Mouse (Mus musculus) lung, postnatal 36 days (tissue): ENCODE results near the gene Lsm14a.
A peak's percentile ranks its signal among the peaks of the same experiment; 100 is the strongest.

Experiments used
- DNase-seq: peaks from one replicate; pipeline ENCODE4 v3.0.0; 2022; ENCODE audit warnings: mixed read lengths

Gene Lsm14a

DNA sequence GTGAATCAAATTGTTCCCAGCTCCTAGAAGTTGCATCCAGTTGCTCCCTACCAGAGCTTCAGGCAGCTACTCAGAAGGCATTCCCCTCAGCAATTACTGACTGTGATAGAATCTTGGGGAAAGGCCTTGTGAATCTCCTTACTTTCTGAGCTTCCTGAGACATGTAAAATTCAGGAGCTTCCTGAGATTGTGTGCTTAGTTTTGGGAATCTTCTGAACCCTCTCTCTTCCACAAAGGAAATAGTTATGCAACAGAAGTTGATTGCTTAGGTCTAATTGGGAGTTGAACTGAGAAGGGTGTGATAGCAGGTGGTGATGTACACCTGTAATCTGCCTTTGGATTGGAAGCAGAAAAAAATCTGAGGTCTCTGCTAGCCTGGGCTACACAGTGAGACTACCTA lies at the start of gene Lsm14a:
TSS of gene Lsm14a (minus strand) at position 101 of the 400 bp plus-strand sequence.
- no peak for DNase-seq

DNA sequence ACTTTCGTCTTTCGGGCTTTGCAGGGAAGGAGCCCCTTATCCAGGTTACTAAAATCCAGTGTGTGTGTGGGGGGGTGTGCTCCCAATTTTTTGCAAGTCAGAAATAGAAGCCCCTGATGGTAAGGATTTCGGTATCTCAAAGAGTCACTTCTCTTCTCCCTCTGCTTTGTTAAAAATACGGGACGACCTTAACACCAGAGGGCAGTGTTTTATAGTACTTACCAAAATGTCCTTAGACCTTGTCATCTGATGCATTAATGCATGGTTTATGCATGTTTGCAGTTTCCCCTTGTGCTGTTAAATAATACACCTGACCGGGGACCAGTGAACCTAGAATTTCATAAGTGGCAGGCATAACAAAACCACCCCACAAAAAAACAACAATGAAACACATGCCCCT lies 45.8 kb upstream of the Lsm14a start:
- DNase-seq: peak; percentile 50

DNA sequence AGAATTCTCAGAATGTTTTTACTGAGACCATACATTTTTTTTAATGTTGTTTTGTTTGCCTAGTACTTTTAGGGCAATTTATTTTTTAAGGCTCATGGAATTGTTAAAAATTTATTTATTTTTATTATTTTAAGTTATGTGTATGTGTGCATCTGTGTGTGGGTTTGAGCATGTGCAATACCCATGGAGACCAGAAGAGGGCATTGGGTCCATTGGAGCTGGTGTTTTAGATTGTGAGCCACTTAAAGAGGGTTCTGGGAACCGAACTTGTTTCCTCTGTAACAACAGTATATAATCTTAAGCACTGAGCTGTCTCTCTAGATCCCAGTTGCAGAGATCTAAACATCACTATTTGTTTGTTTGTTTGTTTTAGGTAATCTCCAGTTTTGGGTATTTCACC lies 40.5 kb upstream of the Lsm14a start:
- DNase-seq: no peak

DNA sequence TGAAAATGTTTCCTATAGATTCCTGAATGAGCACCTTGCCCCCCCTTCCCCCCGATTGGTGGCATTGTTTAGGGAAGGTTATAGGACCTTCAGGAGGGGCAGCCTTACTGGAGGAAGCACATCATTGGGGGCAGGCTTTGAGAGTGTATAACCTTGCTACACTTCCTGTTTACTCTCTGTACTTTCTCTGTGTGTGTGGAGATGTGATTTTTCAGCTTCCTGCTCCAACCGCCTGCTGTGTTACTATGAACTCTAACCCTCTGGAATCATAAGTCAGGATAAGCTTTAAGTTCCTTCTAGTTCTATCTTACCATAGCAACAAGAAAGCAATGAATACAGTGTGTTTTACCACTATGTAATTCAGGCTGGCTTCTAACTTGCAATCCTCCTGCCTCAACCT lies 28.1 kb upstream of the Lsm14a start:
- DNase-seq: no peak

DNA sequence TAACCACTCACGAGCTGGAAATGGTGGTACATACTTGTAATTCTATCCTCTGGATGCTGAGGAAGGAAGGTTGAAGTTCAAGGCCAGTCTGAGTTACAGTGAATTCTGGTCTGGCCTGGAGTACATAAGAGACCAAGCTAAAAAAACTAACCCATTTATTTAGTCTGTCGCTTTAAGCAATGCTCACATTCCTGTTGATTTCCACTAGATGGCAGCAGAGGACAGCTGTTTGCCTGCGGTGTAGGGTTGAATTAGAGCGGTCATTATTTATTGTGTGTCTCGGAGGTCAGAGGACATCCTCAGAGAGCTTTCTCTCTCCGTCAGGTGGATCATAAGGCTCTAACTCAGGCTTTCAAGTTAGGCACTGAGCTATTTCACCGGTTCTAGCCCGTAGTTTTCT lies 14.4 kb upstream of the Lsm14a start:
- DNase-seq: peak; percentile 50

DNA sequence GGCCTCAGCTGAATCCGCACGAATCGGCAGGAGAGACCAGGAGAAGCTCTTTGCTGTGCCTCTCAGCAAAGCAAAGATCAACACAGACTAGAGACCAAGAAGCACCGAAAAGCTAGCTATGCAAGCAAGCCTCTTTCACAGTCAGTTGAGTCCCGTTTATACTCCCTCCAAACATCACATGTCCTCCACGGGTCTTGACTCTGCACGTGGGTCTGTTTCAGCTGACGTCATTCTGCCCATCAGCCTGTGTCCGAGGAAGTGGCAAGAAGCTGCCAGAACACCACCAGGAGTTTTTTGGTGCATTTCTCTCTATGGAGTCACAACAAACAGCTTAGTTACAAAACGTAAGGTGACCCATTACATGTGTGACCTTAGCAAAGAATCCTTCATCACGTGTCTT lies 10.8 kb upstream of the Lsm14a start:
- DNase-seq: no peak

DNA sequence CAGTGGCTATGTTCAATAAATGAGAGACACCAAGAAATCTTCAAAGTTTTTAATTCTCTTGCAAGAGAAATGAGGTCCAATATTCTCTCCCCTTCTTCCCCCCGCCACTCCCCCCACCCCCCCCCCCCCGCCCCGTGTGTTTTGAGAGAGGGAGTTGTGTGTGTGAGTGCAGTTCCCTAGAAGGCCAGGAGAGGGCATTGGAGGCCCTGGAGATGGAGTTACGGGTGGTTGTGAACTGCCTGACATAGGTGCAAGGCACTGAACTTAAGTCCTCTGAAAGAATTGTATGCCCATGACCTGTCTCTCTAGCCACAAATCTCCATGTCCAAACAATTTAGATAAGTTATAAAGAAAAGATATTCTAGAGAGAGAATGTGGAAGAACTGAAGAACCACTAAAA lies 7.0 kb upstream of the Lsm14a start:
- no peak for DNase-seq

DNA sequence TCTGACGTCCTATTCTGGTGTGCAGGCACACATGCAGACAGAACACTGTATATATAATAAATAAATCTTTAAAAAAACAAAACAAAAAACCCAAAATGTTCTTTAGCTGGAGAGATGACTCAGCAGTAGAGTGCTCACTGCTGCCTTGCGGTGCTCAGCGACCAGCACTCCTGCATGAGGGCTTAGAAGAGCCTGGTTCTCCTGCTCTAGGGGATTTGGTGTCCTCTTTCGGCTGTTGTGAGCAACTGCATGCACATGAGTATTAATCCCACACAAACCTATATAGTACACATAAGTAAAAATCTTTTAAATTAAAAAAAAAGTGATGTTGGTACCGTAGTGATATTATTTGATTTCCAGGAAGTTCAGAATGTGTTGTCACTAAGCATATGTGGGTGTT lies 5.7 kb upstream of the Lsm14a start:
- no peak for DNase-seq

DNA sequence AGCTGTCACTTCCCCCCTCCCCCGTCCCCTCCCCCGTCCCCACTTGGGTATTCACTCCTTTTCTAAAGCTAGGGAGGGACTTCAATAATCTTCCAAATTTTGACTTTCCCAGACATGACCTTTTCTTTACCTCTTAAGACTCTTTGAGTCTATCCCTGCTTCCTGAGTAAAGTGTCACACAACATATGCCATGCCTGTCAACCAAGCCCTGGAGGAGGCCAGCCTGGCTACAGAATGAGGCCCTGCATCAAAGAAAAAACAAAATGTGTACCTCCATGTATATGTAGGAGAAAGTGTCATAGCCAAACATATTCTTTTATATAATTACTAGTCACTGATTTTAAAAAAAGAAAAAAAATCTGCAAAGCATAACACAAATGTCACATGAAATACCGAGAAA lies 3.7 kb upstream of the Lsm14a start:
- DNase-seq: no peak

DNA sequence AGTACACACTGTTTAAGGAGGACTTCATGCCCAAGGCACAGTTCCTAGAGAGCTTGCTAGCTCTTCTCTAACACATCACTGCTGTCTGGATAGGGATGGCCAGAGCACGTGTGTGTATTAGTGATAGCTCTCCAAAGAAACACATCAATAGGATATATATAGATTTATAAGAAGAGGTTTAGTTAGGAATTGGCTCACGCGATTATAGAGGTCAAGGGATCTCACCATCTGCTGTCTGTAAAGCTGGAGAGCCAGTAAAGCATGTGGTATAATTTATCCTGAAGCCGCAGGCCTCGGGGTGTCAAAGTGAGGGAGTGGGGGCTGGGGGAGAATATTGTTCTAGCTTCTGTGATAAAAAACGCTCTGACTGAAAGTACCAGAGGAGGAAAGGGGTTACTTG lies 2.6 kb upstream of the Lsm14a start:
- DNase-seq: no peak

DNA sequence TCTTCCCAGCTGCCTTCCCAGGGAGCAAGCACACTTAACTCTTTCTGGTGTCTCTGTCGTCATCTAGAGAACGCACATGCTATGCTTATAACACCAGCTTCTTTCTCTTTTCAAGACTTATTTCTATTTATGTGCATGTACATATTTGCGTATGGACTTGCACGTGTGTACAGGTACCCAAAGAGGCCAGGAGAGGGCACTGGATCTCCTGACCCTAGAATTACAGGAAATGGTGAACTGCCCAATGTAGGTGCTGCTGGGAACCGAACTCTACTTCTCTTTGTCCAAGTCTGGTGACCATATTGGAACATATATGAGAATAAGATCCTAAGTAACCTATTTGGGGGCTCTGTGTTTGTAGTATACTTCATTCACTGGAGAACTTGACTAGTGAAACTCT lies 1.5 kb upstream of the Lsm14a start:
- no peak for DNase-seq

DNA sequence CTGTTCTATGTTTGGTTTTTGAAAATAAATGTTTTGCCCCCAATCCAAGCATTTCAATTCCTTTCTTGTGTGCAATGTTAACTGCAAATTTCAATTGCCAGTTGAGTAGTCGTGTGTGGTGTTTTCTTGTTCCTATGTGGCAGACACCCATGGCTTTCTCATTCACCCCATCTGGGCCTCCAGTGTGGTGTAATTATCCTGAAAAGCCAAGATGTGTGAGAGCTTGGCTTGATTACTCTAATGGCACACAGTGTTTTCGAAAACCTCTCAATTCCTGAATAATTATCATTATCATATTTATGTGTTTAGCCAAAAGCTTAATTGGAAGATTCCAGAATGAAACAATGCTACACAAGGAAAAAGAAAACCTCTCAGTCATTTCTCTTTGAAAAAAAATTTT lies 976 bp upstream of the Lsm14a start:
- DNase-seq: no peak

DNA sequence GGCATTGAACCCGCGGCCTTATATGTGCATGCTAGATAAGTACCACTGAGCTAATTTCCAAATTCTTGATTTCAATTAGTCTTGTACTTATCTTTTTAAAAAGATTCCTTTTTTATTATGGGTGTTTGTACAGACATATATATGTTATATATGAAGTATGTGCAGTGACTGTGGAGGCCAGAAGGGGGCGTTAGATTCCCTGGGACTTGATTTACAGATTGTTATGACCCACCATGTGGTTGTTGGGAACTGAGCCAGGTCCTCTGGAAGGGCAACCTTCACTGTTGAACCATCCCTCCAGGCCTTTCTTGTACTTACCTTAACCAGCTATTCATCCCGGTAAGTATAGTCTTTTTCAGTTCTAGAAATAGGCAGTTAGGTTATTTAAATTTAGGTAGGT lies 780 bp downstream of the Lsm14a start:
- peak; percentile 21 for DNase-seq

DNA sequence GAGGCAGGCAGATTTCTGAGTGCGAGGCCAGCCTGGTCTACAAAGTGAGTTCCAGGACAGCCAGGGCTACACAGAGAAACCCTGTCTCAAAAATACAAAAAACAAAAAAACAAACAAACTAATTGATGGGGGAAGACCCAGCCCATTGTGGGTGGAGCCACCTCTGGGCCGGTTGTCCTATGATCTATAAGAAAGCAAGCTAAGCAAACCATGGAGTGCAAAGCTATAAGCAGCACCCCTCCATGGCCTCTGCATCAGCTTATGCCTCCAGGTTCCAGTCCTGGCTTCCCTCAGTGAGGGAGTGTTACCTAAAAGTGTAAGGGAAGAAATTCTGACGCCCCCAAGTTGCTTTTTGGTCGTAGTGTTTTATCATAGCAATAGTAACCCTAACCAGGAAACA lies 1.4 kb downstream of the Lsm14a start:
- DNase-seq: no peak

DNA sequence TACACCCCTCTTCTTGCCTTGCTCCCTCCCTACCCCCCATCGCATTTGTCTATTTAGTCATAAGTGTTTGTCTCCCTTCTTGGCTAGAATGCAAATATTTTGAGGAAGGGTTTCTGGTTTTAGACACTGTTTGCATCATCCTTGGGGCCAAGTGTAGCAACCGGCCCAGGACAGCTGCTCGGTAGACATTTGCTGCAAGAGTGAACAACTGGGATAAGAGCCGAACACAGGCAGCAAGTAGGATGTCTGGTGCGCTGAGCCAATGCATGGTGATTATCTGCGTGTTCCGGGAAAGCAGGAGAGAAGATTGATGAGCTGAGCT lies 2.3 kb downstream of the Lsm14a start:
- DNase-seq: peak; percentile 45

DNA sequence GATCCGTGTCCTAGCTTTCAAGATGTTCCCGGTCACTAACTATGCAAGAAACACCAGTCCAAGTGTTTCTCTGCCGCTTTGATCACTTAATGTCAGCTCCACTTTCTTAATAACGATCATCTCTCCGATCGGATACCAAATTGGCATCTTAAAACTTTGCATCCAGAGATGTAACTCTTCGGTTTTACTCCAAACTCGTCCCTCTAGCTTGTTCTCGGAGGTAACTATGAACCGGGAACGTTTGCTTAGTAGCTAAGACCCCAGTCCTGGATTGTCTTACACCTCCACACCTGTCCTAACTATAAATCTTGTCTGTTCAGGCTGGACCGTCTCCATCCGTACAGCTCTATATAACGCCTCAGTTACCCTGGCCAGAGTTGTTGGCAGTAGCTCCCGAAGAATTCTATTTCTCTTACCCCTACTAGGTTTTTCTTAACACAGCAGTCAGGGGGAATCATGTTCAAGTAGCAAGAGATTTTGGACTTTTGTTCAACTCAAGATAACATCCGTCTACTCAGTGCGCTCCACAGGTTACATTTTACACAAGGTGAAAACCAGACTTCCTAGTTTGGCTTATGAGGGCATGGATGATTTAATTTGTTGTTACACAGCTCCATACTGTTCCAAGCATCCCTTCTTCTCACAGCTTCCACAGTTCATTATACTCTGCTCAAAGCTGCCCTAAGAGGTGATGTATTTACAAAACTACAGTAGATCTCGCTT lies 2.8 kb downstream of the Lsm14a start:
- DNase-seq: no peak

DNA sequence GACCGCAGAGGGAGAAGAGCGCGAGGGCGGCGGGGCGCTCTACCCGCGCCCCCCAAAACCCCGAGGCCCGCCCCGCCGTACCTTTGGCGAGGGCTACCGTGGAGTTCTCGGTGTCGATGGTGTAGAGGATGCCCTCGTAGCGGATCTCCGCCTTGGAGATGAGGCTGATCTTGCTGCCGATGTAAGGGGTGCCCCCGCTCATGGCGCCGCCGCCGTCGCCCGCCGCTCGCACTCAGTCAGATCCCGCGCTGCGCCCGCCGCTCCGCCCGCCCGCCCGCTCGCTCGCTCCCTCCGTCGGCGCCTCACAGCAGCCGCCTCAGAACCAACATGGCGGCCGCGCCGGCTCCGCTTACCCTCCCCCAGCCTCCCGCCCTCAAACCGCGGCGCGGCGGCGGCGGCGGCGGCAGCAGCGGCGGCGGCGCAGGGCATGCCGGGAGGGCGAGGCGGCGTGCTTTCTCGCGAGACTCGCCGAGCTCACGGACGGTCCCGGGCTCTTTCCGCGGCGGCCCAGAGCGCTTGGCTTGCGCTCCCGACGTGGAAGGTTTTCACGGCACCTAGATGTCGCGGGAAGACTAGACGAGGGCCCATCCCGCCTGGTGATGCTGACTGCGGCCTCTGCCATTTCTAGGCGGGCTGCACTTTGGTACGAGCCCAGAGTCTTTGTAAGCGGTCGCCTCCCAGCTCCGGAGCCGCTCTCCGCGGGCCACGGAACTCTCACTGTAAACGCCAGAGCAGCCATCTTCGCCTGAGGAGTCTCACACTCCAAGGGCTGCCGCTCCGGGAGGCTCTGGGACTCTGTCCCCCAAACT lies 3.6 kb downstream of the Lsm14a start:
- peak; percentile 94 for DNase-seq

DNA sequence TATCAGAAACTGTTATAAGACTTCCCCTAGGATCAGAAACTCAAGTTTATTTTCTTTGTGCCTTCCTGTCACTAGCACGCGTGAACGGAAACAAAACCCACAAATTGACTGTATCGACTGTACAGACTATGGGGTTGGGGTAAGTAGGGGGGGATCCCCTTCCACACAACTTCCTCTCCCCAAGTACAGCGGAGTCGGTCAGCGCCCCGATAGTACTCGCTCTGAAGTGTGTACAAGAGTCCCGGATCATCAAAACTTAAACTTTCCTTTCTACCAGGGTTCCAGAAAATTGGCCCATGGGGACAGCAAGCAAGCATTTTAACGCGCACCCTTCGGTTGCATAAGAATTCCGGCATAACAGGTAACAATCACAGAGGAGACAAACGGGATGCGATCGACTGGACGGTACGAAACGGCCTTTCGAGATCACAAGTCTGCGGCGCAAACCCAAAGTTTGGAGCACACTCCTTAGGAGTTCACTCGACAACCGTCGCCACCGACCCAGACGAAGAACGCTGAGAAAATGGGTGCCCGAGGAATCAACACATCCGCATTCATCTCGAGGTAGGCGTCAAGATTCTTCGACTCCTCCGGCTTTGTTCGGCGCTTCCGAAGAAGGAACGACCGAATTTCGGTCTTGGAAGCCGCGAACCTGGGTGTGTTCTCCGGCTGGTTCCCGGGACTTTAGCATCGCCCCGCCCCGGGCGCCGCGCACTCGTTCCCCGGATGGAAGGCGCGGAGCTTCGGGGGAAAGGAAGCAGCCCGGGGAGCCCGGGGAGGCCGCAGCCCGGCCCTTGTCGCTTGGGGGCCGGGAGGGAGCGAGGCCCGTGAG lies 4.5 kb downstream of the Lsm14a start:
- peak; percentile 71 for DNase-seq

DNA sequence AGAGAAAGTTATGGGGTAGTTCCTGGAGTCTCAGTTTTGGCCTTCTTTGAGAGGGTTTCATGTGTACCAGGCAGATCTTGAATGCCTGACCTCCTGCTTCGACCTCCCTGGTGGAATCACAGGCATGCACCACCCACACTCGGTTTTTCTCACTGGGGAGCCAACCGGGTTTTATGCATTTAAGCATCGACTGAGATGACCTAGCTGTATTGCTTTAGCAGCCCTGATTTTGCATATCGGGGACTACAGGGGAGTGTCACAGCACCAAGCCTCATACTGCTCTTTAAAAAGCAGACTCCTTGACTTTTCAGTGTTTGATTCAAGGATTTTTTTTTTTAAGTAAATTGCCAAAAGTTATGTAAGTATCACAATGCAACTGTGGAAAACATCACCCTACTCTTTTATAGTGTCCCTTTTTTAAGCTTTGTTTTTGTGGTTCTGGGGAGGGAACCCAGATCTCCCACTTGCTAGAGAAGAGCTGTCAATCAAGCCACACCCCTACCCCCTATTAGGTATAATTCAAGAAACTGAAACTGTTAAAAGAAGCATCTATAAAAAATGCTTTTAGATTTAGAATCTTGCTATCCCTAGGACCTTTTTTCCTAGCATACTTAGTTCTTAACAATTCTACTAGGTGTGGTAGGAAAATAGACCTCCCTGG lies 5.2 kb downstream of the Lsm14a start:
- DNase-seq: peak; percentile 21

DNA sequence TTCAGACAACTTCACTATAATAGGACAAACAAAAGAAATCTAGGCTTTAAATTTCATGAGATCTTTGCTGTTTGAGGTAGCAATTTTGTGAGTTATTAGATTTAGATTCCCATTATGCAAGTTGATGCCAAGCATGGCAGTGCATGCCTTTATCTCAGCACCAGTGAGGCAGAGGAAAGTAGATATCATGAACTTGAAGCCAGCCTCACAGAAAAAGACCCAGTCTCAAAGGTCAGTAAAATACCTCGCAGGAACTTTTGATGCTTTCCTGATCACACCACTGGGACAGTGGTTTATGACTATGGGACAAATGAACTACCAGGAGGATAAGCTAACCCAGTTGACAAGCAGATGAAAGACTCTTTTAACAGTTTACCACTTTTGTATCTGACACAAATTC lies 10.3 kb downstream of the Lsm14a start:
- DNase-seq: no peak

DNA sequence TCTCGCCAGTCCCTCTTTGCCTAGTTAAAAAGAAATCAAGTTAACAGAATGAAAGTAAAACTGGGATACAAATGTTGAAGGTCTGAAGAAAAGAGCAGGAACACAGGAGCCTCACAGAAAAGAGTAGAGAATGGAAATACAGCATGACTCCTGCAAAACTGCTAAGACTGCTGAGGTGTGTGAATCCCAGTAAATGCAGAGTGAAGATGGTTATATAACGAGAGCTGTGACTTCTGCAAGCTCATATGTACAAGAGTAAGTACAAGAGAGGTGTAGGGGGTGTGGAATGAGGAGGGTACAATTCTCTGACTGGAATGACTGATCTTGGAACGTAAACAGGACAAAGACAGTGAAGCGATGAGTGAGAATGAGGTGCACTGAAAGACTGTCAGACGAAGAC lies 11.4 kb downstream of the Lsm14a start:
- DNase-seq: no peak

DNA sequence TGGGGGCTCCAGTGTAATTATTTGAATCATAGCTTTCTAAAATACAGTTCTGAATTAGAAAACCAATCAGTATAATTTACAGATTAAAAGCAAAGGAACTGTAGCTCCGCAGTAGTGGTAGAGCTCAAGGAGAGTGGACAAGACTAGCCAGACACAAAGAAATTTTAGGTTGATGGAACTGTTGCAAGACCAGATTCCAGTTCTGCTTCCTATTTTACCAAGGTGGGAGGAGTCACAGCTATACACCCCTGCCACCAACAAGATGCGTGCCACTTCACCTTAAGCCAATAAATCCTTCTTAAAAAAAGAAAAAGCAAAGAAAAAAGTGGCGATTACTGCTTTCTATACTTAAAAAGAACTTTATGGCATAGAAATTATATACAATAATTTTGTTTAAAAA lies 12.8 kb downstream of the Lsm14a start:
- no peak for DNase-seq

DNA sequence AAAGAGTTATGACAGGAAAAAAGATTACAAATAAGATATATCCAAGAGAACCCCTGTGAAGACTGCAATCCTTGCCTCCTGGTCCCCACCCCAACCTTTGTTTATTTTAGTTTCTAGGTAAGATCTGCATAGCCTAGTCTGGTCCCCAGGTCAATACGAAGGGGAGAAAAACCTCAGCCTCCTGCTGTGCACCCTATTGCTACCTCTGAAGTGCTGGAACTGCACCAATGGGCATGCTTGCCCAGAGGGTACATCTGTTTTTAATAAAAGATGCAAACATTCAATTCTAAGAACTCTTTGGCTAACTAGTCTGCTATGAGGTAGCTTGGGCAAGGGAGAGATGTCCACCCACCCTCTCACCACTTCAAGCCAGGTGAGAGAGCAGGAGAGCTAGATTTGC lies 19.2 kb downstream of the Lsm14a start:
- no peak for DNase-seq
